Mouse (Mus musculus): ENCODE measurements around the gene BC049730. TPM values are rescaled to one million over a fixed set of nuclear protein-coding genes. Genes with fewer than 3 reads are reported as not detected.
"Not testable (repeated sequence)": the region's sequence is repeated elsewhere in the genome, so short reads cannot be mapped to it uniquely, and the experiment has no call there.

BC049730 gene
- polyA plus RNA-seq, 1 experiment = not detected

DNA sequence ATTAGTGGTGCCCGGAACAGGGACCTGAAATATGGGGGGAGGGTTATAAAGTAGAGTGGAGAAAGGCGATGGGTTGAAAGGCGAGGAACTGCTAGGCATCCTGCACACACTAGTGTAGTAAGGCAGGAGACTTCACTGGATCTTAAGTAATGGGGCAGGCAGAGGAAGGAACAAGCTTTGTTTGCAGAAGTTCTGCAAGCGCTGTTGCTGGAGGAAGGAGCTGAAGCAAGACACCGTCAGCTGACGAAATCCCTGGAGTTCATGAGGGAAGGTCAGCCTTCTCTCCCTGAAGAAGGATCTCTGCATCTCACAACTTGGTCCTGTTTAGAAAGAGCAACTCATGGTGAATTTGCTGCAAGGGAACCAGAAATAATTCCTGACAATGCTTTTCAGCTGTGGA lies 6.0 kb downstream of the BC049730 start:
- H3K27ac ChIP-seq (ENCODE audit: insufficient read depth, low read depth, low read length) = no peak overlapping the region
- H3K4me3 ChIP-seq (ENCODE audit: insufficient read depth, low read depth, low read length) = no peak overlapping the region
- peaks cover 4% of the 10 kb centered on the region; the same call in 1 of the 2 replicates for H3K4me1 ChIP-seq (ENCODE audit: control insufficient read depth, insufficient read depth, low read length)
- TF ChIP-seq POLR2A (IDR thresholded peaks at IDR 0.05; ENCODE audit: insufficient read depth, low read depth, low read length) (no peak), CTCF (IDR thresholded peaks at IDR 0.05; ENCODE audit: insufficient read depth, low read depth, low read length) (no peak)
- 72% methylated on average over 6 of the region's 6 CpGs for WGBS

DNA sequence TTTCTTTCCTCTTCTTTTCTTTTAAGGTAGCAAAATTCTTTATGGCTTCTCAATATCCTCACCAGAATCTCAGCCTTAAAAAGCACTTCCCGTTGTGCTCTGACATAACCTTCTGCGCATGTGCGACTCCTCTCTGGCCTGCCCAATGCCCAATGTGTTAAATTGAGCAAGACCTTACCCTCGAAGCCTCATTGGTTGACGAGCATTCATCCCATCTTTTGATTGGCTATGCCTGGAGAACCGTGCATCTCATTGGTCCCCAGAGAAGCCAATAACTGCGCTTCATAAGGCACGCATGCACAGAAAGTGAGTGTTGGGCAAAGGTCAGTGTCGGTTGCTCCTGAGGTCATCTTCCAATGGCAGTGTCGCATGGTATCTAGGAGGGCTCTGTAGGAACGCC lies 17.8 kb downstream of the BC049730 start, which contains the start of gene Gm4763:
TSS of gene Gm4763 (minus strand) at position 101 of the 400 bp plus-strand sequence.
- H3K4me1 ChIP-seq (ENCODE audit: control insufficient read depth, insufficient read depth, low read length); H3K4me3 ChIP-seq (ENCODE audit: insufficient read depth, low read depth, low read length); H3K27ac ChIP-seq (ENCODE audit: insufficient read depth, low read depth, low read length): not testable (repeated sequence)
- WGBS = 93% methylated on average over 11 of the region's 11 CpGs

DNA sequence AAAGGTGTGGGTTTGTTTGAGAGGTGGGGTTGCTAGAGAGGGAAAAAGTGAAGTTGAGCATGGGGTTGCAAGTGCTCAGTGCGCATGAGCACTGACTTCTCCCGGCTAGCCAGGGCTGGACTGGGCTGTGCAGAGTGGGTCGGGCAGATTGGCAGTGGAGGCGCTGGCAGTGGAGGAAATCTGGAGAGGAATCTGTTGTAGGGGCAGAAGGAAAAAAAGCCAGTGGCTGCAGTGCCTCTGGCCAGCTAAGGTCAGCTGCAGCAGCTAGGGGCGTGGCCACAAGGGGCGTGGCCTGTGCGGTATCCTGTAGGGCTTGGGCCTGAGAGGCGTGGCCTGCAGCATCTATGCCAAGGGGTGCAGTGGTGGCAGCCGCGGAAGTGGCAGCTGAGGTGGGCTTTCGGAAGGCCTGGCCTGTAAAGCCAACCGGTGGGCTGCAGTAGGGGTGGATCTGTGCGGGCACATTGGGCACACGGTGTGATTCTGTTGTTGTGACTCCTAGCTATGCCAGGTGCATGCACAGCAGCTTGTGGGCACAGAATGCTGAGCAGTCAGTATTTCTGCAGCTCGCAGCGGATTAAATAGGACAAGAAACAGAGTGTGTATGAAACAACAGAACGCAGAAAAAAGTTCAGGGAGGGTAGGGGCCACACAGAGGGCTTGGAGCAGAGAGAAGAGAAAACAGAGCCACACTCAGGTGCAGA lies 27.1 kb downstream of the BC049730 start:
- no peak for TF ChIP-seq POLR2A (IDR thresholded peaks at IDR 0.05; ENCODE audit: insufficient read depth, low read depth, low read length)
- no peak for TF ChIP-seq CTCF (IDR thresholded peaks at IDR 0.05; ENCODE audit: insufficient read depth, low read depth, low read length)
- H3K4me1 ChIP-seq (ENCODE audit: control insufficient read depth, insufficient read depth, low read length) = peaks cover 7% of the 10 kb centered on the region; the same call in 1 of the 2 replicates
- 16% methylated on average over 17 of the region's 17 CpGs for WGBS
- no peak overlapping the region for H3K27ac ChIP-seq (ENCODE audit: insufficient read depth, low read depth, low read length)
- H3K4me3 ChIP-seq (ENCODE audit: insufficient read depth, low read depth, low read length) = no peak overlapping the region

DNA sequence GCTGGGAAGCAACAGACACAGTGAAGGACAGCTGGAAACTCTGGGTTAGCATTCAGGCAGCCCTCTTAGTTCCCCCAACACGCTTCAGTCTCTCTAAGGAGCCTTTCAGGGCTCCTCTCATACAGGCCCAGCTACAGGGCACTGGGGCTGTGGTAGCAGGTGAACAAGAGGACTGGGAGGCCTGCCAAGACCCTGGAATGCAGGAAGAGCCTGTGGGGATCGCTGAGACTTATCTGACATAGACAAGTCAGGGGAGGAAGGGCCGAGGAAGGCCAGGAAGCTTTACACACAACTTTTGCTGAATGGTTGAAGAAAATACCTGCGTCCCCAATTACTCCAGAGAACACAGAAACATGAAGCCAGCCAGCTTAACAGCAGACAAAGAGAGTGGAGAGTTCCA lies 41.7 kb downstream of the BC049730 start:
- no peak overlapping the region for H3K4me3 ChIP-seq (ENCODE audit: insufficient read depth, low read depth, low read length)
- no peaks in the 10 kb centered on the region; the same call in 1 of the 2 replicates for H3K4me1 ChIP-seq (ENCODE audit: control insufficient read depth, insufficient read depth, low read length)
- 40% methylated on average over 4 of the region's 4 CpGs for WGBS
- no peak for TF ChIP-seq CTCF (IDR thresholded peaks at IDR 0.05; ENCODE audit: insufficient read depth, low read depth, low read length)
- TF ChIP-seq POLR2A (IDR thresholded peaks at IDR 0.05; ENCODE audit: insufficient read depth, low read depth, low read length) = no peak
- H3K27ac ChIP-seq (ENCODE audit: insufficient read depth, low read depth, low read length) = no peak overlapping the region

DNA sequence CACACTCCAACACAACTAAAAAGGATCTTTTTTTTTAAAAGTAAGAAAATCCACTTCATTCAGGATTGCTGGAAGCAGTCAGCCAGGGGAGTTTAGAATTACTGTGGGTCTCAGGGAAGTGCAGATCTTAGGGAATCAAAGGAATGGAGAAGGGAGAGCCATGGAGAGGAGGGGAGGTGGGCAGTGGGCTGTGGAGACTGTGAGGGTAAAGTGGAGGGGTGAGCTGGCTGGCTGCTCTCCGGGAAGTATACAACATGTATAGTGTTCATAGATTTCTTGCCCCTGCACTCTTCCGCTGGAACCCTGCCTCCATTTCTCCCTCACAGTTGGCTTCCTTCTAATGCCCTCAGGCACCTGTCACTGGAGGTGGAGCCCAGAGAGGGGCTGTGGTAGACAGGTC lies 42.6 kb downstream of the BC049730 start:
- no peak for TF ChIP-seq POLR2A (IDR thresholded peaks at IDR 0.05; ENCODE audit: insufficient read depth, low read depth, low read length)
- no peak for TF ChIP-seq CTCF (IDR thresholded peaks at IDR 0.05; ENCODE audit: insufficient read depth, low read depth, low read length)
- no peak overlapping the region for H3K4me3 ChIP-seq (ENCODE audit: insufficient read depth, low read depth, low read length)
- 88% methylated on average over 2 of the region's 2 CpGs for WGBS
- H3K27ac ChIP-seq (ENCODE audit: insufficient read depth, low read depth, low read length) = no peak overlapping the region
- no peaks in the 10 kb centered on the region for H3K4me1 ChIP-seq (ENCODE audit: control insufficient read depth, insufficient read depth, low read length)

DNA sequence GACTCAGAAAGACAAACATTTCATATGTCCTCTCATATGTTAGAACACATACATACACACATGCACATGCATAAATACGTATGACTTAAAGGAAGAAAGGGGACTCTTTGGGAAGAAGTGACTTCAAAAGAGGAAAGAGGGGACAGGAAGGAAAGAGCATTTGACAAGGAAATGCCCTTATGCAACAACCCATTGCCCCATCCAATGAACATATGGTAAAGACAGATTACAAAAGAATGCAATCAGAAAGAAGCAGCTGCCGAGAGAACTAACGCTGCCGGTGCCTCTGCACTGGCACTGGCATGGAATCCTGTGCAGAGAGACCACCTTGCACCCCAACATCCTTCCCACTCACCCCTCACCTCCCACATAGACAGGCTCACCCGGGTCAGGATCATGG lies 44.4 kb downstream of the BC049730 start:
- Histone ChIP-seq H3K27ac (ENCODE audit: insufficient read depth, low read depth, low read length) (no peak overlapping the region), H3K4me3 (ENCODE audit: insufficient read depth, low read depth, low read length) (no peak overlapping the region), H3K4me1 (ENCODE audit: control insufficient read depth, insufficient read depth, low read length) (no peaks in the 10 kb centered on the region)
- 85% methylated on average over 5 of the region's 5 CpGs for WGBS
- no peak for TF ChIP-seq POLR2A (IDR thresholded peaks at IDR 0.05; ENCODE audit: insufficient read depth, low read depth, low read length)
- TF ChIP-seq CTCF (IDR thresholded peaks at IDR 0.05; ENCODE audit: insufficient read depth, low read depth, low read length) = no peak

DNA sequence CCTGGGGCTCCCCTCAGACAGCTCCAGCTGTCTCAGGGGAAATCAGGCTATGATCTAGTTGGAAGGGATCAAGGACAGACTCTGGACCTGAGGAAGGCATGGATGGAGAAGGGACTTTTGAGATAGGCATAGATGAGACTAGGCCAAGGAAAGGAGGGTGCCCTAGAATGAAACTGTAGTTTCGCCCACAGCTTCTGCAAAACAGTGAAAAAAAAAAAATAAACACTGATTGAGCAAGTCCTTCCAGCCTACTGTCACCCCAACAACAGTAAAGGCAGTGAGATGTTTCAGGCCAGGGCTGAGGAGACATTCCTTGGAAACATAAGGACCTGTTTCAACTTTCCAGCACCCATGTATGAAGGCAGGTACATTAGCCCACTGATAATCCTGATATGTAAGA lies 49.5 kb downstream of the BC049730 start:
- H3K4me1 ChIP-seq (ENCODE audit: control insufficient read depth, insufficient read depth, low read length) = no peaks in the 10 kb centered on the region
- WGBS = 97% methylated on average over 1 of the region's 1 CpGs
- no peak for TF ChIP-seq POLR2A (IDR thresholded peaks at IDR 0.05; ENCODE audit: insufficient read depth, low read depth, low read length)
- no peak for TF ChIP-seq CTCF (IDR thresholded peaks at IDR 0.05; ENCODE audit: insufficient read depth, low read depth, low read length)
- no peak overlapping the region for H3K27ac ChIP-seq (ENCODE audit: insufficient read depth, low read depth, low read length)
- no peak overlapping the region for H3K4me3 ChIP-seq (ENCODE audit: insufficient read depth, low read depth, low read length)

DNA sequence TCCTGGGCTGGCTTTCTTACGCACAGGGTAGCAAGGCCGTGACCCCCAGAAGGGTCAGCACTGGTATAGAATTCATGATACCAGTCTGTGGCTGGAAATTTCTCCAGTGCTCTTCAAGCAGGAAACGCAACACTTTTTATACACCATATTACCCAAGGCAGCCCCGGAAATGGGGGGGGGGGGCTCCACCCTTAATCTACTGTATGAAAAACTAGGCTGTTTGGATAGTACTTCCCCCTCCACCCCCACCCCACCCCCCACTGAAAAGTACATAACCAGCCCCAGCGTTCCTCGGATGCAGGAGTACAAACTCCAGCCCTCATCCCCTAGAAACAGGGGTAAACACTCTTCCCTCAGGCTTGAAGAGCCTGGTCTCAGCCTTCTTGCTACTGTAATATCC lies 51.2 kb downstream of the BC049730 start, which contains the start of gene Cd177:
TSS of gene Cd177 (minus strand) at position 101 of the 400 bp plus-strand sequence.
- 83% methylated on average over 6 of the region's 6 CpGs for WGBS
- no peak within 1 kb of the TSS for H3K4me3 ChIP-seq (ENCODE audit: insufficient read depth, low read depth, low read length)

DNA sequence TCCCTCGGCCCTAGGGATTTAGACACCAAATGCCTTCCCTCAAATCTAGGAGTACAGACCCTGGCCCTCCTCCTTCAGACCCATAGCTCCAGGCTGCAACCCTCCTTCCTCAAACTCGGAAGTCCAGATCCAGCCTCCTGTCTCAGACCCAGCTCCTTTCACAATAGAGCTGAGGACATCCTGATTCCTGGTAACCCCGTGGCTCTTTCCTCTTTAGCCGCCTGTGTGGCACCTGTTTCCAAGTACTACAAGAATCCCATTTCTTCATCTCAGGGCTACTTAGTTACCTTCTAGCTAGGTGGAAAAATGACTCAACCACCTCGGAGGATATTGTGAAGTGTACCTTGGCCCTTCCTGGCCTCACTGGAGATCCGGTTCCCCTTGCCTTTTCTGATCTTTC lies 52.1 kb downstream of the BC049730 start:
- WGBS = 81% methylated on average over 6 of the region's 6 CpGs
- TF ChIP-seq CTCF (IDR thresholded peaks at IDR 0.05; ENCODE audit: insufficient read depth, low read depth, low read length) (no peak), POLR2A (IDR thresholded peaks at IDR 0.05; ENCODE audit: insufficient read depth, low read depth, low read length) (no peak)

More for the DNA sequence above, 51.2 kb downstream of the BC049730 start, which contains the start of gene Cd177:
- Histone ChIP-seq H3K27ac (ENCODE audit: insufficient read depth, low read depth, low read length) (no peak within 1 kb of the TSS), H3K4me1 (ENCODE audit: control insufficient read depth, insufficient read depth, low read length) (no peaks in the 10 kb centered on the region)
- TF ChIP-seq CTCF (IDR thresholded peaks at IDR 0.05; ENCODE audit: insufficient read depth, low read depth, low read length) (no peak), POLR2A (IDR thresholded peaks at IDR 0.05; ENCODE audit: insufficient read depth, low read depth, low read length) (no peak)

More for the DNA sequence above, 52.1 kb downstream of the BC049730 start:
- Histone ChIP-seq H3K27ac (ENCODE audit: insufficient read depth, low read depth, low read length) (no peak overlapping the region), H3K4me1 (ENCODE audit: control insufficient read depth, insufficient read depth, low read length) (no peaks in the 10 kb centered on the region), H3K4me3 (ENCODE audit: insufficient read depth, low read depth, low read length) (no peak overlapping the region)

Data from olfactory bulb, adult 2 months (tissue).